Mouse (Mus musculus) stomach, embryonic 16.5 days (tissue): ENCODE measurements around the gene Ablim1. TPM values are rescaled to one million over a fixed set of nuclear protein-coding genes. Genes with fewer than 3 reads are reported as not detected.

ENCODE experiments used
- ATAC-seq: fragments of 200-750 bp; cut with Nextera tagmentation; 2 replicates; pipeline ENCODE4 v1.8.0; 2017; ENCODE audit warnings: moderate number of reproducible peaks, moderate TSS enrichment; ENCODE audit not compliant: insufficient read depth, low FRiP score
- H3K27ac ChIP-seq: fragments of 300-500 bp; sonication (generic); 2 replicates; pipeline ENCODE4 v1.5.1; 2014; ENCODE audit warnings: low read length
- H3K27me3 ChIP-seq: fragments of 300-500 bp; sonication (generic); 2 replicates; pipeline ENCODE4 v1.6.1; 2014; ENCODE audit warnings: low read length, control low read depth, mixed read lengths; ENCODE audit not compliant: control insufficient read depth, insufficient read depth
- H3K36me3 ChIP-seq: fragments of 300-500 bp; sonication (generic); 2 replicates; pipeline ENCODE4 v1.6.1; 2014; ENCODE audit warnings: low read length; ENCODE audit not compliant: control insufficient read depth, insufficient read depth
- H3K4me1 ChIP-seq: fragments of 300-500 bp; sonication (generic); 2 replicates; pipeline ENCODE4 v1.6.1; 2014; ENCODE audit warnings: low read length, control low read depth, mixed read lengths; ENCODE audit not compliant: control insufficient read depth, insufficient read depth
- H3K4me2 ChIP-seq: fragments of 300-500 bp; sonication (generic); 2 replicates; pipeline ENCODE4 v1.6.1; 2014; ENCODE audit warnings: low read depth, low read length, mixed read lengths
- H3K4me3 ChIP-seq: fragments of 300-500 bp; sonication (generic); replicated peaks from 2 replicates; pipeline ENCODE4 v1.5.1; 2014; ENCODE audit warnings: mild to moderate bottlenecking, low read length
- H3K9ac ChIP-seq: fragments of 300-500 bp; sonication (generic); 2 replicates; pipeline ENCODE4 v1.6.1; 2014; ENCODE audit warnings: low read length
- H3K9me3 ChIP-seq: fragments of 300-500 bp; sonication (generic); replicated peaks from 2 replicates; pipeline ENCODE4 v1.6.1; 2016; ENCODE audit warnings: low read length, control low read depth; ENCODE audit not compliant: control insufficient read depth
- WGBS: fragments of 180-500 bp; shearing (Covaris S2); extraction: QIAGEN DNeasy Blood & Tissue Kit; methylation state at CpG from one replicate; pipeline ENCODE4 v1.1.7; 2014; 5-methylcytosine and 5-hydroxymethylcytosine counted together
- polyA plus RNA-seq: library from polyadenylated mRNA; unstranded; fragments of >200 nt; fragmentation: Nextera tagmentation; extraction: Ambion mirVana; gene quantifications from 2 replicates; pipeline ENCODE4 v1.2.1, GENCODE M21; 2015

The Ablim1 gene
- polyA plus RNA-seq, 1 experiment from 2014 or later = 66.5 TPM

GRCm38 (mm10) chr19:57298006-57298405, 16.7 kb downstream of the Ablim1 start:
- peak; percentile 37; the same call in 1 of the 2 replicates for ATAC-seq
- Histone ChIP-seq H3K27ac (peak overlapping the region; percentile 59), H3K4me2 (no peak overlapping the region), H3K9me3 (no peaks in the 10 kb centered on the region), H3K9ac (no peak overlapping the region), H3K36me3 (no peaks in the 10 kb centered on the region), H3K4me3 (no peak overlapping the region), H3K4me1 (peaks cover 4% of the 10 kb centered on the region; the same call in 1 of the 2 replicates), H3K27me3 (no peaks in the 10 kb centered on the region)
- 69% methylated on average over 5 of the region's 5 CpGs for WGBS

GRCm38 (mm10) chr19:57297447-57297846, 17.3 kb downstream of the Ablim1 start:
- no peak overlapping the region for H3K27ac ChIP-seq
- H3K9me3 ChIP-seq = no peaks in the 10 kb centered on the region
- no peaks in the 10 kb centered on the region for H3K27me3 ChIP-seq
- no peak overlapping the region for H3K9ac ChIP-seq
- ATAC-seq = no peak
- no peak overlapping the region for H3K4me2 ChIP-seq
- H3K4me3 ChIP-seq = no peak overlapping the region
- H3K4me1 ChIP-seq = peaks cover 4% of the 10 kb centered on the region; the same call in 1 of the 2 replicates
- no peaks in the 10 kb centered on the region for H3K36me3 ChIP-seq
- 89% methylated on average over 9 of the region's 9 CpGs for WGBS

GRCm38 (mm10) chr19:57296539-57296938, 18.2 kb downstream of the Ablim1 start:
- Histone ChIP-seq H3K27ac (no peak overlapping the region), H3K36me3 (no peaks in the 10 kb centered on the region), H3K27me3 (no peaks in the 10 kb centered on the region), H3K9ac (no peak overlapping the region), H3K4me3 (no peak overlapping the region), H3K4me2 (no peak overlapping the region), H3K9me3 (no peaks in the 10 kb centered on the region), H3K4me1 (peaks cover 4% of the 10 kb centered on the region; the same call in 1 of the 2 replicates)
- 68% methylated on average over 5 of the region's 5 CpGs for WGBS
- ATAC-seq = no peak

DNA sequence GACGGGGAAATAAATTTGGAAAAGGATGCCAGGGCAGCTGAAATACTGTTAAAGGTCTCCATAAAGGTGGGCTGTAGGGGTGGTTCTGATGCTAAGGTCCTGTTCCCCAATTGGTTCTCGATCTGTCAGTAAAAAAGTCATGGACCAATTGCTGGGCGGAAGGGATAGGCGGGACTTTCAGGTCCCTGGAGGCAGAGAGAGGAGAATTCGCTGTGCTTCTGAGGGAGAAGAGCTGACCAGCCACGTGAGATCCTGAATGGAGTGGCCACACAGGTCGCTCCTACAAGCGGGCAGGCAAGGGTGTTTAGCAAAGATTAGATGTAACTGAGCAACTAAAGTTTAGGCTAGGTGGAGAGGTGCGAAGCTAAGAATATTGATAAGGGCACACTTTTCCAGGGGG, 19.2 kb downstream of the Ablim1 start:
- Histone ChIP-seq H3K9ac (no peak overlapping the region), H3K4me2 (no peak overlapping the region), H3K9me3 (no peaks in the 10 kb centered on the region), H3K27me3 (no peaks in the 10 kb centered on the region), H3K4me1 (peaks cover 4% of the 10 kb centered on the region; the same call in 1 of the 2 replicates), H3K36me3 (no peaks in the 10 kb centered on the region), H3K27ac (no peak overlapping the region), H3K4me3 (no peak overlapping the region)
- 63% methylated on average over 9 of the region's 9 CpGs for whole genome bisulfite sequencing
- ATAC-seq = no peak

DNA sequence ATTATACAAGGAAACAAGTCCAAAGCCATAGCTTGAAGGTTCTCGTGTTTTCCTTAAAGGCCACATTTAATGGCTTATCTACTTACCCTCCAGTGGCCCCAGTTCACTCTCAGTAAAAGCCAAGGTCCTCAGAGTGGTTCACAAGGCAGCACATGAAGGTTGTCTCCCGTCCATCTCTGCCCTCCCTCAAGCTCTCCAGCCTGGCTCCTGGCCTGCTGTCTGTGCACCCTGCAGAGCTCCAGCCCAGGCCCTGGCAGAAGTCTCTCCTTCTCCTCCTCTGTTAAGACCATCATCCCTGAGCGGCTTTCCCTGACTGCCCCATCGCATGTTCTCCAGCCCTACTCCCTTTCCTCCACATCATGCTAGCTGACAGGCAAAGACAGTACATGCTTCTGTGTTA, 20.4 kb downstream of the Ablim1 start:
- no peak for ATAC-seq
- Histone ChIP-seq H3K9ac (no peak overlapping the region), H3K36me3 (no peaks in the 10 kb centered on the region), H3K27me3 (no peaks in the 10 kb centered on the region), H3K4me2 (no peak overlapping the region), H3K4me1 (peaks cover 7% of the 10 kb centered on the region; the same call in 1 of the 2 replicates), H3K27ac (peak overlapping the region; percentile 1; the same call in 1 of the 2 replicates), H3K4me3 (no peak overlapping the region), H3K9me3 (no peaks in the 10 kb centered on the region)
- 71% methylated on average over 4 of the region's 4 CpGs for WGBS

- no peak overlapping the region for H3K27ac ChIP-seq
- ATAC-seq = peak; percentile 54; the same call in 1 of the 2 replicates
- no peaks in the 10 kb centered on the region for H3K9me3 ChIP-seq
Observed at GRCm38 (mm10) chr19:57293737-57294136, 21.0 kb downstream of the Ablim1 start.

GRCm38 (mm10) chr19:57283310-57283709, 31.4 kb downstream of the Ablim1 start:
- WGBS = 72% methylated on average over 3 of the region's 3 CpGs
- Histone ChIP-seq H3K9me3 (peaks cover 7% of the 10 kb centered on the region; the same call in 1 of the 2 replicates), H3K27ac (no peak overlapping the region), H3K27me3 (no peaks in the 10 kb centered on the region), H3K36me3 (no peaks in the 10 kb centered on the region), H3K4me1 (no peaks in the 10 kb centered on the region), H3K4me2 (no peak overlapping the region), H3K9ac (no peak overlapping the region), H3K4me3 (no peak overlapping the region)
- ATAC-seq = no peak

More at GRCm38 (mm10) chr19:57293737-57294136, 21.0 kb downstream of the Ablim1 start:
- no peak overlapping the region for H3K4me3 ChIP-seq
- peaks cover 7% of the 10 kb centered on the region; the same call in 1 of the 2 replicates for H3K4me1 ChIP-seq
- H3K27me3 ChIP-seq = no peaks in the 10 kb centered on the region
- no peaks in the 10 kb centered on the region for H3K36me3 ChIP-seq
- no peak overlapping the region for H3K4me2 ChIP-seq
- 20% methylated on average over 7 of the region's 7 CpGs for WGBS
- H3K9ac ChIP-seq = no peak overlapping the region

DNA sequence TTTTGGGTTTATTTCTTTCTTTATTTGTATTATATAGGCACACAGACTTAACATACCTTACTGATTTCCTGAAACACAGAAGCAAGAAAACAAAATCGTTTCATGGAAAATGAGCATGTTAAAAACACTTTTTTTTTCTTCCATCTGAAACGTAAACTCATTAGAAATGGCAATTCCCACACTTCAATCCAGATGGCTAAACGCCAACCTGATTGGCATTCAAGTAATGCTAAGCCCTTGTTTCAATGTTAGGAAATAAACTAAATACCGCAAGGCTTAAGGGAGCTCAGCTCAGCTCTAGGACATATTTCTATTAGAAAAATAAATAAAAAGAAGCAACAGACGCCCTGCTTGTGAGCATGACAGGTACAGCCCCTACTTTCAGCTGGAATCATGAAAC, 32.1 kb downstream of the Ablim1 start:
- Histone ChIP-seq H3K9me3 (peaks cover 7% of the 10 kb centered on the region; the same call in 1 of the 2 replicates), H3K9ac (no peak overlapping the region), H3K4me3 (no peak overlapping the region), H3K4me2 (no peak overlapping the region), H3K27ac (no peak overlapping the region), H3K4me1 (no peaks in the 10 kb centered on the region; the same call in 1 of the 2 replicates), H3K27me3 (no peaks in the 10 kb centered on the region), H3K36me3 (no peaks in the 10 kb centered on the region)
- WGBS = 39% methylated on average over 5 of the region's 5 CpGs
- no peak for ATAC-seq

DNA sequence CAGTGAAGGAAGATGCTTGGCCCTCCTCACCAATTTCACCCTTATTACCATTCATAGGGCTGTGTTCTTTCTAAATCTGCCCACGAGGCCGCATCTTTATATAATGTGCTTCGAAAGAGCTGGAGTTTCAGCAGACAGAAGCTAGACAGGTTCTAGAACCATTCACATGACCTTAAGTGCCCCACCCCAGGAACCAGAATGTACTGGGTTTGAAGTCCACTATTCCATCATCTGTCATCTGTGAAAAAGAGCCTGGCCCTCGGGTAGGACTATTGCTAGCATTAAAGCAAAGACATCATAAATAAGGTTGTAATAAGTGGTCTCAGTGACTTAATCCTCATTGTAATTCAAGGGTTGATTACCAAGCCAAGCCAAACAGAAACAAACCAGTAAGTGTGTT, 35.1 kb downstream of the Ablim1 start:
- no peaks in the 10 kb centered on the region for H3K9me3 ChIP-seq
- ATAC-seq = no peak
- H3K4me1 ChIP-seq = peaks cover 8% of the 10 kb centered on the region
- no peak overlapping the region for H3K4me2 ChIP-seq
- no peak overlapping the region for H3K9ac ChIP-seq
- H3K4me3 ChIP-seq = no peak overlapping the region
- no peaks in the 10 kb centered on the region for H3K36me3 ChIP-seq
- 81% methylated on average over 4 of the region's 4 CpGs for WGBS
- no peaks in the 10 kb centered on the region for H3K27me3 ChIP-seq
- no peak overlapping the region for H3K27ac ChIP-seq
